Mouse (Mus musculus) cerebellum, postnatal 36 days (tissue): ENCODE measurements around the gene Rd3.

Experiments
- DNase-seq, 2 experiments: peaks; one replicate each; pipeline ENCODE4 v3.0.0; 2021 to 2022; ENCODE audit warnings: mixed read lengths in 2 of 2

Rd3 gene

GRCm38 (mm10) chr1:191963948-191964772 lies 13.0 kb upstream of the Rd3 start:
- DNase-seq: peak; percentile 75 to 77

GRCm38 (mm10) chr1:191964773-191965481 lies 12.2 kb upstream of the Rd3 start:
- peak; percentile 72 to 81 for DNase-seq

- DNase-seq: no peak
Observed at GRCm38 (mm10) chr1:191969939-191970338, 7.2 kb upstream of the Rd3 start.

- no peak for DNase-seq
Observed at GRCm38 (mm10) chr1:191974509-191975405, 2.4 kb upstream of the Rd3 start.

- no peak for DNase-seq
Observed at GRCm38 (mm10) chr1:191981426-191982102, 4.4 kb downstream of the Rd3 start.

GRCm38 (mm10) chr1:191986674-191987480 lies 9.7 kb downstream of the Rd3 start:
- DNase-seq: no peak

GRCm38 (mm10) chr1:191987481-191987769 lies 10.3 kb downstream of the Rd3 start:
- no peak for DNase-seq

GRCm38 (mm10) chr1:191988646-191989045 lies 11.5 kb downstream of the Rd3 start:
- DNase-seq: no peak

GRCm38 (mm10) chr1:191989060-191989459 lies 11.9 kb downstream of the Rd3 start:
- DNase-seq: no peak

GRCm38 (mm10) chr1:191989994-191990393 lies 12.8 kb downstream of the Rd3 start:
- DNase-seq: peak; percentile 94 to 95

GRCm38 (mm10) chr1:191992040-191992780 lies 15.0 kb downstream of the Rd3 start:
- DNase-seq: no peak

GRCm38 (mm10) chr1:191994476-191994875 lies 17.3 kb downstream of the Rd3 start:
- DNase-seq: no peak

GRCm38 (mm10) chr1:191995488-191995887 lies 18.3 kb downstream of the Rd3 start:
- peak; percentile 42 to 45 for DNase-seq

GRCm38 (mm10) chr1:191995916-191996315 lies 18.7 kb downstream of the Rd3 start:
- no peak for DNase-seq

- no peak for DNase-seq
Observed at GRCm38 (mm10) chr1:191996621-191997185, 19.5 kb downstream of the Rd3 start.

- DNase-seq: no peak
Observed at GRCm38 (mm10) chr1:191999022-191999421, 21.9 kb downstream of the Rd3 start.
